Mouse (Mus musculus) neural tube, embryonic 13.5 days (tissue): ENCODE measurements around the gene Sfrp5. TPM values are rescaled to one million over a fixed set of nuclear protein-coding genes. Genes with fewer than 3 reads are reported as not detected.

Experiments
- ATAC-seq: fragments of 200-750 bp; cut with Nextera tagmentation; 2 replicates; pipeline ENCODE4 v1.8.0; 2017; ENCODE audit warnings: low read depth, mild to moderate bottlenecking, moderate TSS enrichment, moderate library complexity
- H3K27ac ChIP-seq: fragments of 300-500 bp; sonication (generic); replicated peaks from 2 replicates; pipeline ENCODE4 v1.5.1; 2015; ENCODE audit warnings: moderate library complexity, mild to moderate bottlenecking, inconsistent platforms
- H3K27me3 ChIP-seq: fragments of 300-500 bp; sonication (generic); 2 replicates; pipeline ENCODE4 v1.6.1; 2015; ENCODE audit warnings: mild to moderate bottlenecking, inconsistent platforms
- H3K36me3 ChIP-seq: fragments of 300-500 bp; sonication (generic); 2 replicates; pipeline ENCODE4 v1.6.1; 2015; ENCODE audit warnings: mild to moderate bottlenecking, inconsistent platforms
- H3K4me1 ChIP-seq: fragments of 300-500 bp; sonication (generic); replicated peaks from 2 replicates; pipeline ENCODE4 v1.6.1; 2015; ENCODE audit warnings: inconsistent platforms
- H3K4me2 ChIP-seq: fragments of 300-500 bp; sonication (generic); 2 replicates; pipeline ENCODE4 v1.6.1; 2015; ENCODE audit warnings: inconsistent platforms, mild to moderate bottlenecking, moderate library complexity
- H3K4me3 ChIP-seq: fragments of 300-500 bp; sonication (generic); 2 replicates; pipeline ENCODE4 v1.5.1; 2015; ENCODE audit warnings: mild to moderate bottlenecking, inconsistent platforms
- H3K9ac ChIP-seq: fragments of 300-500 bp; sonication (generic); 2 replicates; pipeline ENCODE4 v1.6.1; 2015; ENCODE audit warnings: moderate library complexity, mild to moderate bottlenecking, inconsistent platforms
- H3K9me3 ChIP-seq: fragments of 300-500 bp; sonication (generic); 2 replicates; pipeline ENCODE4 v1.6.1; 2016; ENCODE audit warnings: inconsistent platforms
- WGBS: fragments of 180-500 bp; shearing (Covaris S2); methylation state at CpG from one replicate; pipeline ENCODE4 v1.1.7; 2015; 5-methylcytosine and 5-hydroxymethylcytosine counted together
- polyA plus RNA-seq: library from polyadenylated mRNA; unstranded; fragments of >200 nt; fragmentation: Nextera tagmentation; extraction: Ambion mirVana; gene quantifications from 2 replicates; pipeline ENCODE4 v1.2.1, GENCODE M21; 2015

The Sfrp5 gene
- polyA plus RNA-seq, 1 experiment from 2014 or later: 26.8 TPM

GRCm38 (mm10) chr19:42164188-42164587 lies 37.9 kb downstream of the Sfrp5 start:
- Histone ChIP-seq H3K27ac (no peak overlapping the region; the same call in 1 of the 2 replicates), H3K4me1 (peaks cover 29% of the 10 kb centered on the region), H3K27me3 (peaks cover 20% of the 10 kb centered on the region), H3K4me2 (no peak overlapping the region), H3K4me3 (no peak overlapping the region), H3K36me3 (no peaks in the 10 kb centered on the region), H3K9me3 (no peaks in the 10 kb centered on the region), H3K9ac (no peak overlapping the region)
- WGBS: 25% methylated on average over 7 of the region's 7 CpGs
- no peak for ATAC-seq

GRCm38 (mm10) chr19:42163764-42164163 lies 38.3 kb downstream of the Sfrp5 start, which contains the start of gene Zfyve27:
Gene Zfyve27 (plus strand): TSS chr19:42163951.
- Histone ChIP-seq H3K4me3 (no peak within 1 kb of the TSS), H3K27ac (no peak within 1 kb of the TSS; the same call in 1 of the 2 replicates), H3K27me3 (peaks cover 16% of the 10 kb centered on the region), H3K4me2 (no peak within 1 kb of the TSS), H3K9ac (no peak within 1 kb of the TSS), H3K36me3 (no peaks in the 10 kb centered on the region), H3K9me3 (no peaks in the 10 kb centered on the region), H3K4me1 (peaks cover 27% of the 10 kb centered on the region)
- ATAC-seq: no peak
- 66% methylated on average over 5 of the region's 5 CpGs for WGBS

GRCm38 (mm10) chr19:42158246-42159017 lies 43.6 kb downstream of the Sfrp5 start:
- 70% methylated on average over 13 of the region's 13 CpGs for WGBS
- no peaks in the 10 kb centered on the region for H3K27me3 ChIP-seq
- H3K36me3 ChIP-seq: no peaks in the 10 kb centered on the region
- H3K9me3 ChIP-seq: no peaks in the 10 kb centered on the region
- no peak overlapping the region for H3K4me2 ChIP-seq
- H3K4me3 ChIP-seq: no peak overlapping the region
- no peak for ATAC-seq
- 0 out of 2 replicates have a peak overlapping the region, but pooled peaks have one; percentile 54 for H3K27ac ChIP-seq
- no peak overlapping the region for H3K9ac ChIP-seq
- H3K4me1 ChIP-seq: no peaks in the 10 kb centered on the region

GRCm38 (mm10) chr19:42157493-42158237 lies 44.4 kb downstream of the Sfrp5 start:
- no peaks in the 10 kb centered on the region for H3K4me1 ChIP-seq
- H3K4me2 ChIP-seq: no peak overlapping the region
- no peaks in the 10 kb centered on the region for H3K36me3 ChIP-seq
- 0 out of 2 replicates have a peak overlapping the region, but pooled peaks have one; percentile 54 for H3K27ac ChIP-seq
- H3K9me3 ChIP-seq: no peaks in the 10 kb centered on the region
- H3K9ac ChIP-seq: no peak overlapping the region
- H3K27me3 ChIP-seq: no peaks in the 10 kb centered on the region
- H3K4me3 ChIP-seq: no peak overlapping the region
- 73% methylated on average over 12 of the region's 12 CpGs for whole genome bisulfite sequencing
- ATAC-seq: no peak

- no peaks in the 10 kb centered on the region for H3K36me3 ChIP-seq
- no peak for ATAC-seq
- no peaks in the 10 kb centered on the region for H3K9me3 ChIP-seq
- no peak overlapping the region for H3K9ac ChIP-seq
- no peak overlapping the region for H3K4me3 ChIP-seq
- WGBS: 7% methylated on average over 6 of the region's 6 CpGs
- H3K27ac ChIP-seq: no peak overlapping the region
- H3K4me1 ChIP-seq: peaks cover 42% of the 10 kb centered on the region
- no peak overlapping the region for H3K4me2 ChIP-seq
- H3K27me3 ChIP-seq: peaks cover 21% of the 10 kb centered on the region
These were observed 50.1 kb downstream of the Sfrp5 start for GRCm38 (mm10) chr19:42151990-42152389.

GRCm38 (mm10) chr19:42148569-42148860 lies 53.5 kb downstream of the Sfrp5 start:
- Histone ChIP-seq H3K9me3 (no peaks in the 10 kb centered on the region), H3K9ac (peak overlapping the region; percentile 85), H3K27ac (peak overlapping the region; percentile 68; the same call in 1 of the 2 replicates), H3K27me3 (peaks cover 43% of the 10 kb centered on the region), H3K4me2 (peak overlapping the region; percentile 82), H3K4me1 (peaks cover 42% of the 10 kb centered on the region), H3K36me3 (no peaks in the 10 kb centered on the region), H3K4me3 (peak overlapping the region; percentile 62)
- WGBS: 20% methylated on average over 7 of the region's 7 CpGs
- ATAC-seq: peak; percentile 13; the same call in 1 of the 2 replicates

Other genes with a start within 250 kb of the Sfrp5 start
- gene Mms19, start 221.1 kb downstream of the Sfrp5 start, polyA plus RNA-seq: 32.8 and 37.1 TPM in 2 replicates
- 14.9 and 15.6 TPM in 2 replicates for gene Ubtd1, start 220.5 kb downstream of the Sfrp5 start, polyA plus RNA-seq
- 0.53 and 0.73 TPM in 2 replicates for gene Ankrd2, start 166.3 kb downstream of the Sfrp5 start, polyA plus RNA-seq
- gene Hoga1, start 156.6 kb downstream of the Sfrp5 start, polyA plus RNA-seq: 0.93 and 1.6 TPM in 2 replicates
- gene 4933411K16Rik, start 150.0 kb downstream of the Sfrp5 start, polyA plus RNA-seq: 0.36 TPM in 1 of 2 replicates, not detected in the other
- gene Morn4, start 115.9 kb downstream of the Sfrp5 start, polyA plus RNA-seq: 116 and 125 TPM in 2 replicates
- 30.3 and 34.0 TPM in 2 replicates for gene Pi4k2a, start 111.8 kb downstream of the Sfrp5 start, polyA plus RNA-seq
- gene Avpi1, start 73.2 kb downstream of the Sfrp5 start, polyA plus RNA-seq: 9.1 and 9.7 TPM in 2 replicates
- gene Marveld1, start 54.9 kb downstream of the Sfrp5 start, polyA plus RNA-seq: 3.2 and 4.1 TPM in 2 replicates
- 62.0 and 65.1 TPM in 2 replicates for gene Zfyve27, start 38.3 kb downstream of the Sfrp5 start, polyA plus RNA-seq
- gene Golga7b, start 45.3 kb upstream of the Sfrp5 start, polyA plus RNA-seq: 42.3 and 48.7 TPM in 2 replicates
- gene Crtac1, start 229.5 kb upstream of the Sfrp5 start, polyA plus RNA-seq: 59.5 and 59.6 TPM in 2 replicates